Mouse (Mus musculus): ENCODE results near the gene Ifi47.

Gene Ifi47

GRCm38 (mm10) chr11:49141974-49142373 is 65.6 kb downstream of the Ifi47 start, which contains the start of gene Olfr1395:
Gene Olfr1395 (plus strand): TSS chr11:49142274.
- in situ Hi-C loops (cut with MboI, MseI), result loop anchor here (25.0 kb wide), 2 partner anchors 420 to 1520 kb away; partner anchors contain the start of gene Olfr1380
